Mouse (Mus musculus) cerebellum, adult 11 months (tissue): ENCODE data around the gene Vps26c.
"Not testable (repeated sequence)": the region's sequence is repeated elsewhere in the genome, so short reads cannot be mapped to it uniquely, and the experiment has no call there.

Experiments
- DNase-seq: peaks from one replicate; pipeline ENCODE4 v3.0.0; 2022

Gene Vps26c

GRCm38 (mm10) chr16:94487341-94487740, 39.3 kb downstream of the Vps26c start:
- DNase-seq: no peak

GRCm38 (mm10) chr16:94484752-94485535, 41.7 kb downstream of the Vps26c start:
- no peak for DNase-seq

GRCm38 (mm10) chr16:94473086-94473822, 53.4 kb downstream of the Vps26c start:
- no peak for DNase-seq

GRCm38 (mm10) chr16:94472515-94472951, 54.1 kb downstream of the Vps26c start:
- DNase-seq: peak; percentile 57

GRCm38 (mm10) chr16:94468391-94468790, 58.2 kb downstream of the Vps26c start:
- DNase-seq: no peak

- no peak for DNase-seq
Measured at GRCm38 (mm10) chr16:94467337-94468055, 59.1 kb downstream of the Vps26c start.

- DNase-seq: not testable (repeated sequence)
Measured at GRCm38 (mm10) chr16:94466317-94466716, 60.3 kb downstream of the Vps26c start.

- no peak for DNase-seq
Measured at GRCm38 (mm10) chr16:94465900-94466299, 60.7 kb downstream of the Vps26c start.

- DNase-seq: no peak
Measured at GRCm38 (mm10) chr16:94464067-94464466, 62.6 kb downstream of the Vps26c start.

GRCm38 (mm10) chr16:94454146-94454545, 72.5 kb downstream of the Vps26c start:
- DNase-seq: no peak

GRCm38 (mm10) chr16:94452768-94453167, 73.9 kb downstream of the Vps26c start:
- no peak for DNase-seq

- DNase-seq: no peak
Measured at GRCm38 (mm10) chr16:94451545-94452488, 74.8 kb downstream of the Vps26c start.

GRCm38 (mm10) chr16:94449632-94450031, 77.0 kb downstream of the Vps26c start:
- DNase-seq: no peak

- no peak for DNase-seq
Measured at GRCm38 (mm10) chr16:94449151-94449550, 77.5 kb downstream of the Vps26c start.
